Mouse (Mus musculus) adrenal gland, postnatal 10 days (tissue): ENCODE measurements at regions not wholly inside any gene's neighbourhood (a gene's known extent, or its start where the extent isn't known, plus 50 kb on each side); places are given as distances from the start of the nearest gene placed in this dataset.

ENCODE experiments used
- DNase-seq: peaks from one replicate; pipeline ENCODE4 v3.0.0; 2021; ENCODE audit warnings: mixed read lengths

- DNase-seq, result peak; percentile 62
These were observed 66.2 kb upstream of the Irf2bp2 start for GRCm38 (mm10) chr8:126659691-126660657.

GRCm38 (mm10) chr8:126657546-126657945 is 63.8 kb upstream of the Irf2bp2 start:
- peak; percentile 44 for DNase-seq

GRCm38 (mm10) chr8:126656554-126657260 is 62.9 kb upstream of the Irf2bp2 start:
- DNase-seq, result no peak

- no peak for DNase-seq
These were observed 61.8 kb upstream of the Irf2bp2 start for GRCm38 (mm10) chr8:126655565-126655964.

- DNase-seq, result no peak
These were observed 60.6 kb upstream of the Irf2bp2 start for GRCm38 (mm10) chr8:126654353-126654752.

- no peak for DNase-seq
These were observed 58.4 kb upstream of the Irf2bp2 start for GRCm38 (mm10) chr8:126652151-126652550.

- no peak for DNase-seq
These were observed 57.2 kb upstream of the Irf2bp2 start for GRCm38 (mm10) chr8:126650945-126651344.

GRCm38 (mm10) chr8:126649305-126649704 is 55.5 kb upstream of the Irf2bp2 start:
- DNase-seq, result no peak

GRCm38 (mm10) chr8:126647350-126647749 is 53.6 kb upstream of the Irf2bp2 start:
- no peak for DNase-seq

GRCm38 (mm10) chr8:126646604-126647311 is 53.0 kb upstream of the Irf2bp2 start:
- DNase-seq, result no peak

GRCm38 (mm10) chr8:126644179-126644578 is 50.4 kb upstream of the Irf2bp2 start:
- DNase-seq, result no peak
